Mouse (Mus musculus) c-Kit-positive CD71-positive TER-119-positive erythroid progenitor cells, embryonic 14.5 days (primary cell): Measurements from ENCODE around the gene Slco3a1.
"Not testable (repeated sequence)": the region's sequence is repeated elsewhere in the genome, so short reads cannot be mapped to it uniquely, and the experiment has no call there.

Experiments used
- DNase-seq: peaks from one replicate; pipeline ENCODE4 v3.0.0-alpha.2; 2013; ENCODE audit warnings: low spot score

Gene Slco3a1

GRCm38 (mm10) chr7:74427135-74427534 lies 127.4 kb downstream of the Slco3a1 start:
- DNase-seq = no peak

- no peak for DNase-seq
These were observed 128.6 kb downstream of the Slco3a1 start for GRCm38 (mm10) chr7:74425941-74426340.

GRCm38 (mm10) chr7:74423928-74424850 lies 130.4 kb downstream of the Slco3a1 start:
- no peak for DNase-seq

- DNase-seq = no peak
These were observed 131.3 kb downstream of the Slco3a1 start for GRCm38 (mm10) chr7:74423316-74423715.

GRCm38 (mm10) chr7:74422731-74423130 lies 131.8 kb downstream of the Slco3a1 start:
- DNase-seq = no peak

- DNase-seq = no peak
These were observed 132.6 kb downstream of the Slco3a1 start for GRCm38 (mm10) chr7:74422002-74422401.

GRCm38 (mm10) chr7:74421591-74421990 lies 133.0 kb downstream of the Slco3a1 start:
- DNase-seq = no peak

- no peak for DNase-seq
These were observed 134.9 kb downstream of the Slco3a1 start for GRCm38 (mm10) chr7:74419706-74420105.

GRCm38 (mm10) chr7:74417009-74417408 lies 137.6 kb downstream of the Slco3a1 start:
- no peak for DNase-seq

GRCm38 (mm10) chr7:74415241-74415640 lies 139.3 kb downstream of the Slco3a1 start:
- DNase-seq = no peak

GRCm38 (mm10) chr7:74413738-74414716 lies 140.6 kb downstream of the Slco3a1 start:
- DNase-seq = no peak

- no peak for DNase-seq
These were observed 145.8 kb downstream of the Slco3a1 start for GRCm38 (mm10) chr7:74408601-74409323.

- not testable (repeated sequence) for DNase-seq
These were observed 146.7 kb downstream of the Slco3a1 start for GRCm38 (mm10) chr7:74407851-74408250.

GRCm38 (mm10) chr7:74399729-74400128 lies 154.9 kb downstream of the Slco3a1 start:
- DNase-seq = no peak

- no peak for DNase-seq
These were observed 155.4 kb downstream of the Slco3a1 start for GRCm38 (mm10) chr7:74399154-74399553.

GRCm38 (mm10) chr7:74398326-74398725 lies 156.3 kb downstream of the Slco3a1 start:
- no peak for DNase-seq

- DNase-seq = no peak
These were observed 163.1 kb downstream of the Slco3a1 start for GRCm38 (mm10) chr7:74391451-74391873.

GRCm38 (mm10) chr7:74389570-74389969 lies 165.0 kb downstream of the Slco3a1 start:
- DNase-seq = no peak

GRCm38 (mm10) chr7:74386257-74386656 lies 168.3 kb downstream of the Slco3a1 start:
- DNase-seq = no peak

- no peak for DNase-seq
These were observed 171.4 kb downstream of the Slco3a1 start for GRCm38 (mm10) chr7:74383040-74383666.

- DNase-seq = no peak
These were observed 172.3 kb downstream of the Slco3a1 start for GRCm38 (mm10) chr7:74382286-74382685.
